Mouse (Mus musculus): ENCODE results near the gene Sox21. TPM values are rescaled to one million over a fixed set of nuclear protein-coding genes. Genes with fewer than 3 reads are reported as not detected.

Sox21 gene
- not detected for total RNA-seq (2023)

DNA sequence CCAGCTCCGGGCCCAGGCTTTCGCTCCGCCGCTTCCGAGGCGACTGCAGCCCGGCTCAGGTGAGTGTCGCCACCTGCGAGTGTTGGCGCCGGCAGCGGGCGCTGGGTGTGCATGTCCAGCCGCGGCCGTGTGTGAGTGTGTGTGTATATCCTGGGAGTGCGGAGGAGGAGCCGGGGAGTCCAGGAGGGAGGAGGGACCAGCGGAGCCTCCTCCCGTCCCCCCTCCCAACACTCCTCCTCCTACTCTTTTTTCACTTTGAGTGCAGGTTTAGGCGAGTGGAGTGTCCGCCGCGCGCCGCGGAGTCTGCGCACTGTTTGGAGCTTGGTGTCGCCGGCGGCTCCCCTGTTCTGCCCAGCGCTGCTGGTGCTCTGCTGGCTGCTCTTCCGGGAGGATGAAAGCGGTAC lies at the start of gene Sox21:
TSS of gene Sox21 (minus strand) at position 145 of the 404 bp plus-strand sequence.

DNA sequence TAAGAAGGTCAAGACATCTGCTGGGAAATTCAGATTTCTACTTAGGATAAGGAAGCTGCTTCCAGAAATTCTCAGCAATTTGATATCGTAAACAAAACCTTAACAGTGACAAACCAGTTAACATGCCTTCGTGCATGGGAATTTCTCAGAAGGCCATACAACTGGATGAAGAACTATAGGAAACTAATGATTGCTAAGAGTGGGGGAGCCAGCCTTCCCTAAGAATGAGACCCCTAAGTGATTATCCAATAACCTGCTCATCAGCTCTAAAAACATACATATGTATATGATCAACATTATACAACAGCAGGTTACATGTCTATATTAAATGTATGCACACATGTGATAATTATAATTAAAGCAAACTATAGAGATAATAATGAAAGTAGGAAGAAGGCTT lies 29.8 kb upstream of the Sox21 start, which contains the start of gene Gm9376:
TSS of gene Gm9376 (plus strand) at position 301 of the 400 bp plus-strand sequence.

Other genes starting within 250 kb of the Sox21 start
- gene Dct, start 184.8 kb downstream of the Sox21 start, total RNA-seq (2023): 0.15 TPM
- gene Tgds, start 104.3 kb downstream of the Sox21 start, total RNA-seq (2023): 15.3 TPM
- 14.8 TPM for gene Gpr180, start 99.9 kb downstream of the Sox21 start, total RNA-seq (2023)
- gene Gm9376, start 29.9 kb upstream of the Sox21 start, total RNA-seq (2023): not detected